Mouse (Mus musculus): ENCODE data around the gene Wdr18.

Wdr18 gene

DNA sequence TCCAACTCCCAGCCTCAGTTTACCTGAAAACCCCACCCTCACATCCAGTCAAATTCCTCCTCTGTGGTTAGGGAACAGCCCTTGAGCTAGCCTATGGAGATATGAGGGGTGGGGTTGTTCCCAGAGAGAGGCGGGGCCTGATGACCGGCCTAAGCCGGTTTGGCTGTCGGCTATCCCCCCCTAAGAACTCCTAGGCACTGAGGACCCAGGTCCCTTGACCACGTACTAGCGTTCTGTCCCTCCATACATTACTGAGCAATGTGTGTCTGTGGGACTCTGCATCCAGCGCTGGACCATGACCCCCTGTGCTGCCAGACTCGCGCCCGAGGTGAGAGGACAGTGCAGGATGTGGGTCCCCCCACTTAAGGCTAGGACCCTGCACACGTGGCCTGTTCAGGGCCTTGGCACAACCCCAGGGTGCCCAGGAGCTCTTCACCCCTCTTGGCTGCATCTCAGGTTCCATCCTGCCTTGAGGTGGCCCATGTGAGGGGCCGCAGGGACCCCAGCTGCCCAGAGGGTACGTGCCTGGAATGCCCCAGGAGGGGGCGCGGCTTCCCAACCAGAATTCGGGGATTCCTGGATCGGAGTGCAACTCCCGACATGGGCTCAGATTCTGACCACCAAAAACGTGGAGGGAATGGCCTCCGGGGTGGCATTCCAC is 59.6 kb downstream of the Wdr18 start:
- intact Hi-C loops (cut with DNase I), result no loop called here

All from adrenal gland (tissue).